Mouse (Mus musculus) limb, embryonic 13.5 days (tissue): ENCODE data around the gene 4933421I07Rik. TPM values are rescaled to one million over a fixed set of nuclear protein-coding genes. Genes with fewer than 3 reads are reported as not detected.

ENCODE experiments used
- ATAC-seq: fragments of 200-750 bp; cut with Nextera tagmentation; 2 replicates; pipeline ENCODE4 v1.8.0; 2017; ENCODE audit warnings: low read depth, moderate number of reproducible peaks, moderate TSS enrichment; ENCODE audit not compliant: low FRiP score
- H3K27ac ChIP-seq: fragments of 300-500 bp; sonication (generic); 2 replicates; pipeline ENCODE4 v1.5.1; 2015; ENCODE audit warnings: inconsistent platforms, mild to moderate bottlenecking, moderate library complexity
- H3K27me3 ChIP-seq: fragments of 300-500 bp; sonication (generic); 2 replicates; pipeline ENCODE4 v1.6.1; 2015; ENCODE audit warnings: mild to moderate bottlenecking, inconsistent platforms
- H3K36me3 ChIP-seq: fragments of 300-500 bp; sonication (generic); 2 replicates; pipeline ENCODE4 v1.6.1; 2015; ENCODE audit warnings: inconsistent platforms, mild to moderate bottlenecking, moderate library complexity
- H3K4me1 ChIP-seq: fragments of 300-500 bp; sonication (generic); 2 replicates; pipeline ENCODE4 v1.6.1; 2015; ENCODE audit warnings: inconsistent platforms
- H3K4me2 ChIP-seq: fragments of 300-500 bp; sonication (generic); replicated peaks from 2 replicates; pipeline ENCODE4 v1.6.1; 2015; ENCODE audit warnings: inconsistent platforms, mild to moderate bottlenecking, moderate library complexity
- H3K4me3 ChIP-seq: fragments of 300-500 bp; sonication (generic); 2 replicates; pipeline ENCODE4 v1.5.1; 2015; ENCODE audit warnings: moderate library complexity, mild to moderate bottlenecking, inconsistent platforms
- H3K9ac ChIP-seq: fragments of 300-500 bp; sonication (generic); 2 replicates; pipeline ENCODE4 v1.6.1; 2015; ENCODE audit warnings: mild to moderate bottlenecking, inconsistent platforms
- H3K9me3 ChIP-seq: fragments of 300-500 bp; sonication (generic); 2 replicates; pipeline ENCODE4 v1.6.1; 2016; ENCODE audit warnings: inconsistent platforms
- WGBS: fragments of 180-500 bp; shearing (Covaris S2); methylation state at CpG from one replicate; pipeline ENCODE4 v1.1.7; 2015; 5-methylcytosine and 5-hydroxymethylcytosine counted together
- polyA plus RNA-seq: library from polyadenylated mRNA; unstranded; fragments of >200 nt; fragmentation: Nextera tagmentation; extraction: Ambion mirVana; gene quantifications from 2 replicates; pipeline ENCODE4 v1.2.1, GENCODE M21; 2015

The 4933421I07Rik gene
- polyA plus RNA-seq, result not detected in 2 replicates

DNA sequence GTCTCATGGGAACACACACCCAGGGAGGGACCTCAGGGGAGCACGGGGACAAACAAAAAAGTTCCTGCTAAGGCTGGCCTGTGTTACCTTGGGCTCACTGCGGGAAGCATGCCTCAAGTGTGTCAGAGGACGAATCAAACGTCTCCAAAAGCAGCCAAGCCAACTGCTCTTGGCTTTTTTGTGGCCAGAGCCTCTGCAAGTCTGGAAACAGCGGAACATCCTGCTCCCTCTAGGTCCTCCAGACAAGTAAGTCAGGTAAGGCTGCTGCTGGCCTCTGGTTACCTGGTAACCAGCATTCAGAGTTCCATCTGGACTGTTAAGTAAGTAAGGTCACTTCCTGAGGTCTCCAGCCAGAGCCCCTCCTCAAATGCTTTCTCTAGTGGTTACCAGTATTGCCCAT lies at the start of gene 4933421I07Rik:
Gene 4933421I07Rik (minus strand): TSS at position 271 of the 400 bp plus-strand sequence.
- peaks cover 49% of the 10 kb centered on the region for H3K9me3 ChIP-seq
- WGBS, result 73% methylated on average over 5 of the region's 5 CpGs
- no peaks in the 10 kb centered on the region for H3K27me3 ChIP-seq
- H3K4me1 ChIP-seq, result no peaks in the 10 kb centered on the region
- no peak within 1 kb of the TSS for H3K27ac ChIP-seq
- no peak within 1 kb of the TSS for H3K4me2 ChIP-seq
- no peak within 1 kb of the TSS for H3K9ac ChIP-seq
- ATAC-seq, result no peak
- no peak within 1 kb of the TSS for H3K4me3 ChIP-seq
- H3K36me3 ChIP-seq, result no peaks in the 10 kb centered on the region

DNA sequence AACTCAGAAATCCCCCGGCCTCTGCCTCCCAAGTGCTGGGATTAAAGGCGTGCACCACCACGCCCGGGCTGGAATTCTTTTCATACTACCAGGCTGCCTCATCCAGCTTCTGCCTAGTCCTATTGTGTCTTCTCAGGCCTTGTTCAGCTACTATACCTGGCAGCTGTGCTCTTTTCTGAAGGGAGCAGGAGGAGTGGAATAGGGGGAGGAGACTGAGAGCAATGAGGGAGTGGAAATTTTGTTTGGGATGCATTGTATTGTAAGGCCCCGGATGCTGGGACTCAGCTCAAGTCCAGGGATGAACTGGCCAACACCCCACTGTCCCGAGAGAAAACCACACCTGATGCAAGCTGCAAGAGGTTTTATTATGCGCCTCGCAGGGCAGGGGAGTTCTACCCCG lies 49.4 kb upstream of the 4933421I07Rik start:
- Histone ChIP-seq H3K27ac (no peak overlapping the region), H3K4me1 (no peaks in the 10 kb centered on the region), H3K36me3 (peaks cover 56% of the 10 kb centered on the region), H3K4me3 (no peak overlapping the region), H3K4me2 (no peak overlapping the region), H3K9ac (no peak overlapping the region), H3K9me3 (peaks cover 31% of the 10 kb centered on the region), H3K27me3 (no peaks in the 10 kb centered on the region)
- WGBS, result 90% methylated on average over 9 of the region's 9 CpGs
- no peak for ATAC-seq

DNA sequence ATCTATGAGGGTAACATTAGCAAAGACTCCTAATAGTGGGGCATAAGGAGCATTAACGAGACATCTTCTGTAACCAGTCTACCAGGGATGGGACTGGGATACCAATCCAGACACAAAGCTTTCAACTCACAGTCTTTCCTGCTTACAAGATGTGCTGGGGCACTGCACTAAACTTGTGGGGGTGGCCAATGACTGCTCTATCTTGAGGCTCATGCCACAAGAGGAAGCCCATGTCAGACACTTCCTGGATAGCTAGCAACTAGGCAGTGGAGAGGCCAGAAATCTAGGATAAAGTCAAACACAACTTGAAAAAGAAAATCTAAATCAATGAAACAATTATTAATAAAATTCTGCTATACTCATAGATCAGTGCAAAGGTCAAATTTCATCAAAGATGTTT lies 48.3 kb upstream of the 4933421I07Rik start:
- Histone ChIP-seq H3K36me3 (peaks cover 52% of the 10 kb centered on the region), H3K4me2 (no peak overlapping the region), H3K4me1 (no peaks in the 10 kb centered on the region), H3K9me3 (peaks cover 31% of the 10 kb centered on the region), H3K4me3 (no peak overlapping the region), H3K27me3 (no peaks in the 10 kb centered on the region), H3K27ac (no peak overlapping the region), H3K9ac (no peak overlapping the region)
- ATAC-seq, result no peak
- 97% methylated on average over 1 of the region's 1 CpGs for WGBS

DNA sequence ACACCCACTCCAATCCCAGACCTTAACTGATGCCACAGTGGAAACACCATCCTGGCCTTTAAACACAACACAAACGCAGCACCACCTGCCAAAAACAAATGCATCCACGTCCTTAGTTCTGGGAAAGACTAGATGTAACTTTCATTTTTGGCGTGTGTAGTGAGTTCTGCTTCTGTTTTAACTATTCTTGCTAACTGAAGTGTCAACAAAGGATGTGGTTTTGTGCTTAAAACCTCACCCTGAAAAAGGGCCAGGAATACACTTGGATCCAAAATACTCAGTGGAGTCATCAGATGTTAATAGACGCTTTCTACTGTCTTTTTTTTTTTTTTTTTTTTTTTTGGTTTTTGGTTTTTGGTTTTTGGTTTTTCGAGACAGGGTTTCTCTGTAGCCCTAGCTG lies 42.9 kb upstream of the 4933421I07Rik start:
- WGBS, result 87% methylated on average over 5 of the region's 5 CpGs
- Histone ChIP-seq H3K9ac (no peak overlapping the region), H3K27me3 (no peaks in the 10 kb centered on the region), H3K27ac (no peak overlapping the region), H3K4me3 (no peak overlapping the region), H3K9me3 (peaks cover 17% of the 10 kb centered on the region), H3K4me2 (no peak overlapping the region), H3K4me1 (no peaks in the 10 kb centered on the region), H3K36me3 (peaks cover 48% of the 10 kb centered on the region)
- no peak for ATAC-seq

DNA sequence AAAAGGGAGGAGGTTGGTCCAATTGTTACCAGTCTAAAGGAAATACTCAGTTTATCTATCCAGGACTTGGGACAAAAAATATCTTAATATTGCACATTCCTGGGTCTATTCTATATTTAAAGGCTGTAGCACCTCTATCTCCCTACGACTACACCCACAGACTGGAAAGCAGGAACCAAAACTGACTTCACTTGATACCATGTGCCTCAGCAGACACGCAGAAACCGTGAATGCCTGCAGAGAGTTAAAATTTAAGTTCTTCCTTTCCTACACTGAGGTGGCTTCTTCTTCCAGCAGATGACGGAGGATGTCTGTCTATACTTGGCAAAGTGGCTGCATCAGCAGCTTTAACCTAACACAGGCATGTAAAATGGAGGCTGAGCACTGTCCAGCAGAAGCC lies 42.4 kb upstream of the 4933421I07Rik start:
- Histone ChIP-seq H3K9me3 (peaks cover 17% of the 10 kb centered on the region), H3K36me3 (peaks cover 52% of the 10 kb centered on the region)
- WGBS, result 94% methylated on average over 4 of the region's 4 CpGs

DNA sequence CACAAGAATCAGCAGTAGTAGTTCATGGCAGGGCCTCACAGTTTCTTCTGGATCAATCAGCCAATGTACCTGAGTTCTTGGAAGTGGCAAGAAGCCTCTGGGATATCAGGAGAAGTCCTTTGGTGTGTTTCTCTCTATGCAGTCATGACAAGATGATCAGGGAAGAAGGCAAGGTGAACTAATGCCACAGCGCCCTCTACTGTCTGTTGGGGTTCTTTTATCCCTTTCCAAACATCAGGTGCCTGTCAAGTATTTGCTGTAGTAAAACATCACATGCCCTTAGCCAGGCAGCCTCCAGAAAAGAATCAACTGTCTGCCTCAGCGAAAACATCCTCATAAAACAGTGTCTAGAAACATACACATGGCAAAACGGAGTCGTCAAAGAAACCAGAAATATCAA lies 6.7 kb upstream of the 4933421I07Rik start:
- H3K4me3 ChIP-seq, result no peak overlapping the region
- no peaks in the 10 kb centered on the region for H3K27me3 ChIP-seq
- H3K27ac ChIP-seq, result no peak overlapping the region
- peaks cover 25% of the 10 kb centered on the region for H3K9me3 ChIP-seq
- no peak overlapping the region for H3K9ac ChIP-seq
- H3K36me3 ChIP-seq, result no peaks in the 10 kb centered on the region
- 67% methylated on average over 4 of the region's 4 CpGs for WGBS
- H3K4me1 ChIP-seq, result no peaks in the 10 kb centered on the region
- H3K4me2 ChIP-seq, result no peak overlapping the region
- ATAC-seq, result no peak

More for the DNA sequence above, 42.4 kb upstream of the 4933421I07Rik start:
- no peak overlapping the region for H3K4me2 ChIP-seq
- ATAC-seq, result no peak
- no peak overlapping the region for H3K9ac ChIP-seq
- no peak overlapping the region for H3K27ac ChIP-seq
- H3K27me3 ChIP-seq, result no peaks in the 10 kb centered on the region
- no peaks in the 10 kb centered on the region for H3K4me1 ChIP-seq
- H3K4me3 ChIP-seq, result no peak overlapping the region

DNA sequence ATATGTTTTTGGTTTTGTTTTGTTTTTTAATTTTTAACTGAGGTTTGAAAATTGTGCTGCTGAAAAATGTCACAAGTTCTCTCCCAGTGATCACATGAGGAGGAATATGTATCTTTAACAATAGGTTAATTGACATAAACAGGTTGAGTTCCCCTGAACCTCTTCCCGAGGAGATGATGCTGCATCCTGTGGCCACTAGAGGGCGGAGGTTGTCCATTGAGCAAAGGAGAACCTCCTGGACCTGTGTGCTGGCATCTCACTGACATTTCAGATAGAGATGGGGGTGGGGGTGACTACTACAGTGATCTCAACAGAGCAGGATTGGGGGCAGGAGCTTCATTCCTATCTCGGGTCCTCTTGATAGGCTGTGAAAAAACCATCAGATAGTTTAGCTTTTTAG lies 2.7 kb upstream of the 4933421I07Rik start:
- no peak overlapping the region for H3K9ac ChIP-seq
- no peak overlapping the region for H3K4me2 ChIP-seq
- no peak for ATAC-seq
- H3K4me3 ChIP-seq, result no peak overlapping the region
- no peaks in the 10 kb centered on the region for H3K4me1 ChIP-seq
- no peak overlapping the region for H3K27ac ChIP-seq
- H3K9me3 ChIP-seq, result peaks cover 45% of the 10 kb centered on the region
- H3K36me3 ChIP-seq, result no peaks in the 10 kb centered on the region
- no peaks in the 10 kb centered on the region for H3K27me3 ChIP-seq
- WGBS, result 35% methylated on average over 3 of the region's 3 CpGs

DNA sequence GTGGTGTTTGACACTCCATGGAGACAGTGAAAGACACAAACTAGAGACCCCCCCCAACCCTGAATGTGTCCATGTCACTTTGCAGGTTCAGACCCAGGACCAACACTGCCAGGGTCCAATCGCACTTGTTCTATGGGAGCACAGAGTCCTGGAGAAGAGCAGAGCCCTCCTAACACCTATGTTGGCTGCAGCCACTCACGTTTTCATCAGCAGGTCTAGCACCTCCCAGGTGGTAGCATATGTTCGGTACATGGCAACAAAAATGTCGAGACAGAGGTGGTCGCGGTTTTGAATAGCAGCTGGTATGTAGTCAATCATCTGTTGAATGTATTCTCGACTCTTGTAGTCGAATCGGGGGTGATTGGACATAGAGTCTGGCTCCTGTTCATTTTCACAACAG lies 568 bp downstream of the 4933421I07Rik start:
- Histone ChIP-seq H3K36me3 (no peaks in the 10 kb centered on the region), H3K4me3 (no peak overlapping the region), H3K4me2 (no peak overlapping the region), H3K4me1 (no peaks in the 10 kb centered on the region), H3K9me3 (peaks cover 46% of the 10 kb centered on the region), H3K9ac (no peak overlapping the region), H3K27ac (no peak overlapping the region), H3K27me3 (no peaks in the 10 kb centered on the region)
- WGBS, result 86% methylated on average over 9 of the region's 9 CpGs
- ATAC-seq, result no peak

Other genes with a start within 250 kb of the 4933421I07Rik start
- gene Vmn2r61, start 188.1 kb downstream of the 4933421I07Rik start, polyA plus RNA-seq, result not detected in 2 replicates
- gene Zfp141, start 57.6 kb upstream of the 4933421I07Rik start, polyA plus RNA-seq, result 12.9 and 14.9 TPM in 2 replicates
- gene Gm21028, start 130.5 kb upstream of the 4933421I07Rik start, polyA plus RNA-seq, result not detected in 2 replicates
- gene Zfp977, start 144.4 kb upstream of the 4933421I07Rik start, polyA plus RNA-seq, result 1.8 and 2.2 TPM in 2 replicates
- 3.7 and 3.8 TPM in 2 replicates for gene Zfp976, start 194.5 kb upstream of the 4933421I07Rik start, polyA plus RNA-seq
- 9.1 and 10.0 TPM in 2 replicates for gene Zfp975, start 244.6 kb upstream of the 4933421I07Rik start, polyA plus RNA-seq